Mouse (Mus musculus) megakaryocyte, embryonic 14.5 days (primary cell): ENCODE measurements around the gene Vcp.

Source experiments
- FLI1 ChIP-seq: IDR thresholded peaks from 2 replicates; pipeline ENCODE4 v1.6.1; 2012; ENCODE audit warnings: low read length, inconsistent platforms, mixed read lengths
- GATA1 ChIP-seq: IDR thresholded peaks from 3 replicates; pipeline ENCODE4 v1.6.1; 2012; ENCODE audit warnings: mixed read lengths, low read length, inconsistent platforms, borderline replicate concordance

GRCm38 (mm10) chr4:43036356-43036755 is 36.0 kb upstream of the Vcp start:
- TF ChIP-seq FLI1 (no peak), GATA1 (no peak)
